Mouse (Mus musculus) lung, postnatal 0 days (tissue): ENCODE data around the gene Arsa. TPM values are rescaled to one million over a fixed set of nuclear protein-coding genes. Genes with fewer than 3 reads are reported as not detected.

Source experiments
- ATAC-seq: fragments of 200-750 bp; cut with Nextera tagmentation; 2 replicates; pipeline ENCODE4 v1.8.0; 2017; ENCODE audit warnings: moderate library complexity
- DNase-seq: peaks from one replicate; pipeline ENCODE4 v3.0.0-alpha.2; 2016; ENCODE audit warnings: low spot score
- H3K27ac ChIP-seq: fragments of 300-500 bp; sonication (generic); 2 replicates; pipeline ENCODE4 v1.5.1; 2014; ENCODE audit warnings: antibody characterized with exemption, mild to moderate bottlenecking, low read length, mixed read lengths
- H3K27me3 ChIP-seq: fragments of 300-500 bp; sonication (generic); replicated peaks from 2 replicates; pipeline ENCODE4 v1.6.1; 2014; ENCODE audit warnings: low read length, mixed read lengths; ENCODE audit not compliant: insufficient read depth
- H3K36me3 ChIP-seq: fragments of 300-500 bp; sonication (generic); 2 replicates; pipeline ENCODE4 v1.6.1; 2014; ENCODE audit warnings: low read length, mixed read lengths; ENCODE audit not compliant: insufficient read depth
- H3K4me1 ChIP-seq: fragments of 300-500 bp; sonication (generic); 2 replicates; pipeline ENCODE4 v1.6.1; 2014; ENCODE audit warnings: antibody characterized with exemption, low read depth, low read length, mixed read lengths; ENCODE audit not compliant: insufficient read depth
- H3K4me2 ChIP-seq: fragments of 300-500 bp; sonication (generic); replicated peaks from 2 replicates; pipeline ENCODE4 v1.6.1; 2014; ENCODE audit warnings: low read depth, mild to moderate bottlenecking, low read length, moderate library complexity, mixed read lengths
- H3K4me3 ChIP-seq: fragments of 300-500 bp; sonication (generic); 2 replicates; pipeline ENCODE4 v1.5.1; 2014; ENCODE audit warnings: low read depth, low read length
- H3K9ac ChIP-seq: fragments of 300-500 bp; sonication (generic); replicated peaks from 2 replicates; pipeline ENCODE4 v1.6.1; 2014; ENCODE audit warnings: low read depth, mild to moderate bottlenecking
- H3K9me3 ChIP-seq: fragments of 300-500 bp; sonication (generic); 2 replicates; pipeline ENCODE4 v1.6.1; 2016; ENCODE audit warnings: low read length, mixed read lengths
- CTCF ChIP-seq: IDR thresholded peaks from 2 replicates; pipeline ENCODE4 v1.5.1; 2016; ENCODE audit warnings: antibody characterized with exemption, mild to moderate bottlenecking
- EP300 ChIP-seq: IDR thresholded peaks from 2 replicates; pipeline ENCODE4 v1.6.1; 2016; ENCODE audit warnings: antibody characterized with exemption, mild to moderate bottlenecking, control low read depth
- WGBS: fragments of 180-500 bp; shearing (Covaris S2); extraction: QIAGEN DNeasy Blood & Tissue Kit; methylation state at CpG from one replicate; pipeline ENCODE4 v1.1.7; 2014; 5-methylcytosine and 5-hydroxymethylcytosine counted together
- polyA plus RNA-seq: library from polyadenylated mRNA; unstranded; fragments of >200 nt; fragmentation: Nextera tagmentation; extraction: Ambion mirVana; gene quantifications from 2 replicates; pipeline ENCODE4 v1.2.1, GENCODE M21; 2015

Gene Arsa
- polyA plus RNA-seq, 1 experiment from 2014 or later, result 22.4 TPM

GRCm38 (mm10) chr15:89480584-89480983 is 3.4 kb upstream of the Arsa start:
- H3K9me3 ChIP-seq, result no peaks in the 10 kb centered on the region
- no peaks in the 10 kb centered on the region for H3K27me3 ChIP-seq
- H3K4me1 ChIP-seq, result peaks cover 2% of the 10 kb centered on the region; the same call in 1 of the 2 replicates
- peak; percentile 34 for ATAC-seq
- no peak overlapping the region for H3K4me3 ChIP-seq
- WGBS, result 34% methylated on average over 8 of the region's 8 CpGs
- peak overlapping the region; percentile 28 for H3K27ac ChIP-seq
- TF ChIP-seq EP300 (peak; percentile 62; the same call in 1 of the 2 replicates), CTCF (no peak)
- H3K36me3 ChIP-seq, result no peaks in the 10 kb centered on the region
- H3K4me2 ChIP-seq, result no peak overlapping the region
- peak; percentile 62 for DNase-seq
- no peak overlapping the region for H3K9ac ChIP-seq

- no peaks in the 10 kb centered on the region for H3K9me3 ChIP-seq
- H3K27me3 ChIP-seq, result no peaks in the 10 kb centered on the region
- no peak overlapping the region for H3K4me3 ChIP-seq
- no peak overlapping the region for H3K27ac ChIP-seq
- peaks cover 8% of the 10 kb centered on the region; the same call in 1 of the 2 replicates for H3K4me1 ChIP-seq
- ATAC-seq, result no peak
- TF ChIP-seq EP300, result no peak
- no peak for TF ChIP-seq CTCF
- no peaks in the 10 kb centered on the region for H3K36me3 ChIP-seq
- whole genome bisulfite sequencing, result 84% methylated on average over 3 of the region's 3 CpGs
- no peak for DNase-seq
- H3K9ac ChIP-seq, result no peak overlapping the region
- H3K4me2 ChIP-seq, result no peak overlapping the region
Measured at GRCm38 (mm10) chr15:89478622-89479021, 1.4 kb upstream of the Arsa start.

GRCm38 (mm10) chr15:89477806-89478205 is 581 bp upstream of the Arsa start:
- no peak for TF ChIP-seq CTCF
- TF ChIP-seq EP300, result no peak
- ATAC-seq (no peak), DNase-seq (no peak)
- H3K9ac ChIP-seq, result no peak overlapping the region
- whole genome bisulfite sequencing, result 53% methylated on average over 8 of the region's 8 CpGs
- no peak overlapping the region for H3K4me3 ChIP-seq
- H3K4me1 ChIP-seq, result peaks cover 8% of the 10 kb centered on the region; the same call in 1 of the 2 replicates
- no peaks in the 10 kb centered on the region for H3K9me3 ChIP-seq
- no peak overlapping the region for H3K27ac ChIP-seq
- no peaks in the 10 kb centered on the region for H3K27me3 ChIP-seq
- H3K4me2 ChIP-seq, result no peak overlapping the region
- H3K36me3 ChIP-seq, result no peaks in the 10 kb centered on the region

GRCm38 (mm10) chr15:89476475-89476815 is 780 bp downstream of the Arsa start:
- Histone ChIP-seq H3K4me2 (peak overlapping the region; percentile 88), H3K27me3 (no peaks in the 10 kb centered on the region), H3K4me1 (peaks cover 8% of the 10 kb centered on the region; the same call in 1 of the 2 replicates), H3K9me3 (no peaks in the 10 kb centered on the region), H3K9ac (peak overlapping the region; percentile 51; the same call in 1 of the 2 replicates), H3K36me3 (no peaks in the 10 kb centered on the region), H3K27ac (peak overlapping the region; percentile 86), H3K4me3 (peak overlapping the region; percentile 50)
- 9% methylated on average over 5 of the region's 5 CpGs for WGBS
- DNase-seq (no peak), ATAC-seq (no peak)
- TF ChIP-seq CTCF, result no peak
- TF ChIP-seq EP300, result no peak

DNA sequence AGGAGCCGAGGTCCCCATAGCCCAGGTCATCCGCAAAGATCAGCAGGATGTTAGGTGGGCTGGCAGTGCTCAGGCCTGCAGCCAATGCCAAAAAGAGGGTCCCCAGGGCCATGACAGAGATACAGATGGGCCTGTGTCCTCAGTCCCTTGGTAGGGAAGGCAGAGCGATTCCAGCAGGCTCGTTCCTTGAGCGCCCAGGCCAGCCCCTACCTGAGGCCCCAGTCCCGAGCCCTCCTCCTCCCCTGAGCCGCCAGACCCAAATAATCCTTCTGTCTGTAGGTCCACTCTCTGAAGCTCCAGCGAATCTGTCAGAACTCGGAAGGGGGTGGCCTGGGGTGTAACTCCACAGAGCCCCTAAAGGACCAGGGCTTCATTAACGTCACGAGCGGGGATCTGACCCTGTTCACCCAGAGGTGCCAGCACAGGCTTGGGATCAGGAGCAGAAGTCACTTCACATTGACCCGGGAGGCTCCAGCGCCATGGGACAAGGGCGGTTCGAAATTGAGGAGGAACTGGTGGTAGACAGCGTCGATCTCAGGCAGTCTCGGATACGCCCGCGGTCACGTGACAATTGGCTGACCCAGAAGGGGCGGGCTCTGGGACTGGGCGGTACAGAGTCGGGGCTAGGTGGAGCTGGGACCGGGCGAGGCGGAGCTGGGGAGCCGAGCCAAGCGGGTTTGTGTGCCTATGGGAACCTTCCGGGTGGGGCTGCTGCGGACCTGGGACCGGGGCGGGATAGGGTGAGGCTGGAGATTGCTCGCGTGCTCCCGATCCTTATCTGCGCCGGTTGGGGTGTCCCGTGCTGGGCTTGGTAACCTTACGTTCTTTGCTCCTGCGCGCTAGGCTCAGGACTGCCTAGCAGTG is 1.4 kb downstream of the Arsa start:
- H3K9me3 ChIP-seq, result no peaks in the 10 kb centered on the region
- H3K36me3 ChIP-seq, result no peaks in the 10 kb centered on the region
- ATAC-seq (peak; percentile 97), DNase-seq (peak; percentile 98)
- H3K4me1 ChIP-seq, result peaks cover 8% of the 10 kb centered on the region; the same call in 1 of the 2 replicates
- H3K4me2 ChIP-seq, result peak overlapping the region; percentile 88
- H3K9ac ChIP-seq, result peak overlapping the region; percentile 51
- peak overlapping the region; percentile 86 for H3K27ac ChIP-seq
- no peaks in the 10 kb centered on the region for H3K27me3 ChIP-seq
- peak overlapping the region; percentile 50 for H3K4me3 ChIP-seq
- no peak for TF ChIP-seq EP300
- TF ChIP-seq CTCF, result no peak
- WGBS, result 10% methylated on average over 43 of the region's 44 CpGs

DNA sequence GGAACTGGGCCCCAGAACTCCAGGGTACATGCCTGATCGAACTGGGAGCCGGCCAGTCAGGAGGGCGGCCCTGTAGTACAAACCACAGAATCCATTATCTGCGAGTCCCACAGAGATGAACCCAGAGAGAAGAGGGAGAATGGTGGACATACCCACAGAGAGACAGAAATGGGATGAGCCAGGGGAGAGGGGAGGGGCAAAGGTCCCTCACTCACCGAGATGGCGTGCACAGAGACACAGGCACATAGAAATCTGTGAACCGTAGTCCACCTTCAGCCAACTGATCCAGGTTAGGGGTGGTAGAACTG is 2.0 kb downstream of the Arsa start:
- no peak for DNase-seq
- Histone ChIP-seq H3K9ac (peak overlapping the region; percentile 51; the same call in 1 of the 2 replicates), H3K36me3 (no peaks in the 10 kb centered on the region), H3K4me2 (peak overlapping the region; percentile 88), H3K27ac (no peak overlapping the region), H3K4me3 (peak overlapping the region; percentile 50; the same call in 1 of the 2 replicates), H3K9me3 (no peaks in the 10 kb centered on the region), H3K4me1 (peaks cover 8% of the 10 kb centered on the region; the same call in 1 of the 2 replicates), H3K27me3 (no peaks in the 10 kb centered on the region)
- TF ChIP-seq CTCF (no peak), EP300 (no peak)
- ATAC-seq, result no peak
- 89% methylated on average over 7 of the region's 7 CpGs for whole genome bisulfite sequencing
